Mouse (Mus musculus): ENCODE results near the gene Il9r.

DNA sequence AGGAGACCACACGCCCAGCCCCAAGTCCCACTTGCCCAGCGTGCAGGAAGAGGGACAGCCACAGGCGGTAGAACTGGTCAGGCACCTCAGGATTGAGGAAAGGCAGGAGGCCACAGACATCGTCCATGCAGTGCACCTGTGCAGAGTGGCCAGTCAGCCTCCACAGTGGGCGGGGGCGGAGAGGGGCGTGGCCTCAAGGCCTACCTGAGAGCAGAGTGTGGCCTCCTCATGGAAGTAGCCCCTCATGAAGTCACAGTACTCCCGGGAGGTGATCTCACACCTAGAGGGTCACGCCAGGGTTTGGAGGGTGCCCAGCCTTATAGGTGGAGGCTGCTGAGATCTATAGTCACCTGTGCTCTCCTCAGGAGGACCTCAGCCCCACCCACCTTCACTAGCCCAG, 10.5 kb upstream of the Il9r start:
- TF ChIP-seq CTCF (IDR thresholded peaks at IDR 0.05; ENCODE audit: low read depth, low read length) = no peak
- no peak for TF ChIP-seq POLR2A (IDR thresholded peaks at IDR 0.05; ENCODE audit: extremely low read depth, insufficient read depth, low read length)
